Comparison of ENCODE assay signal across 12 mouse cellular contexts in the genomic region with DNA sequence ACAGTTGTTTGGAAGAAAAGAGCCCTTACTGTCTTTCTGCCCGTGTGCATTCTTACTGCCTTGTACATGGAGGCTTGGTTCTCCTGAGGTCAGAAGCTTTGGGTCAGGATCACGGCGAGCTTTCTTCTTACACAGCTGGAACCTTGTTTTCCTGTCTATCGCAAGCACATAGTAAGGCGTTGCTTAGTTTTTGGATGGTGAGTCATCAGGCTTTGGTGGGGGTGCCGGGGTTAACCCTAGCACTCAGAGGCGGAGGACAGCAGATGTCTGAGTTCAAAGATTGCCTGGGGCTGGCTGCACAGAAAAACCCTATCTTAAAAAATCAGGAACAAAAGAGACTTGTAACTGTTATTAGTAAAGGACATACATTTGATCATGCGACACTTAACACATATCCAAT. TPM values are rescaled to one million over a fixed set of nuclear protein-coding genes. Genes with fewer than 3 reads are reported as not detected.
DNase-seq lines count a peak whose midpoint lies in the region; ATAC-seq and TF ChIP-seq lines count a peak whose summit lies in the region.
"Had no signal": no experiment of that assay in that cellular context is flagged by ENCODE, and none has a peak within 500 bp of the region (broad histone marks: within the 10 kb centered on the region; RNA-seq: fewer than 3 reads in every experiment).

No protein-coding gene starts in this region.

- peak; percentile 62 for DNase-seq in adrenal gland, adult 2 months
- DNase-seq in adrenal gland, postnatal 4 days (ENCODE audit: low spot score in 2 of 2): no peak
- peak; percentile 21 for DNase-seq in lung, postnatal 10 days
- no peak for DNase-seq in lung, adult 2 months
- DNase-seq in MEL (ENCODE audit: low read depth, low spot score): peak; percentile 21
- DNase-seq in ovary, postnatal 10 days (ENCODE audit: low spot score): no peak
- DNase-seq in kidney, postnatal 25 days: no peak
- DNase-seq: B cell, adult 2 months; cerebellum, postnatal 25 days had no signal

- 0 out of 2 replicates have a peak, but pooled peaks cover 2% of the 10 kb centered on the region for H3K4me1 ChIP-seq in lung, adult 2 months (ENCODE audit: control insufficient read depth, insufficient read depth, low read length)
- H3K4me1 ChIP-seq in MEL (ENCODE audit: control insufficient read depth in 1 of 2, insufficient read depth in 2 of 2, low read length in 2 of 2): peaks cover 9 to 10% of the 10 kb centered on the region in 2 experiments; a peak in 3 of 4 replicates
- peaks cover 14% of the 10 kb centered on the region; the same call in 1 of the 2 replicates for H3K4me1 ChIP-seq in forebrain, embryonic 16.5 days (replicated peaks; ENCODE audit: control insufficient read depth, insufficient read depth, low read length)

- TF ChIP-seq POLR2A in lung, adult 2 months (IDR thresholded peaks at IDR 0.05; ENCODE audit: borderline replicate concordance, extremely low read depth, low read depth, low read length): no peak
- TF ChIP-seq POLR2A in MEL (IDR thresholded peaks at IDR 0.05; ENCODE audit: control insufficient read depth in 1 of 2, insufficient read depth in 1 of 2, low read depth in 1 of 2, low read length in 2 of 2, poor library complexity in 1 of 2): no peak

- H3K4me2 ChIP-seq in forebrain, embryonic 16.5 days (ENCODE audit: low read length): no peak overlapping the region
- H3K4me2 ChIP-seq: embryonic facial prominence, embryonic 15.5 days had no signal

- no peak for TF ChIP-seq EP300 in MEL (IDR thresholded peaks at IDR 0.05; ENCODE audit: low read depth in 1 of 2, low read length in 2 of 2)

- no peak overlapping the region for H3K27ac ChIP-seq in MEL (ENCODE audit: control insufficient read depth, low read depth, low read length)
- peak overlapping the region; percentile 83 for H3K27ac ChIP-seq in forebrain, embryonic 16.5 days (ENCODE audit: low read length)

- no peaks in the 10 kb centered on the region for H3K9me3 ChIP-seq in MEL (replicated peaks; ENCODE audit: insufficient read depth, low read length)
- no peaks in the 10 kb centered on the region for H3K9me3 ChIP-seq in forebrain, embryonic 16.5 days (ENCODE audit: control insufficient read depth, low read length)
- H3K9me3 ChIP-seq: embryonic facial prominence, embryonic 15.5 days had no signal

- H3K36me3 ChIP-seq in MEL (ENCODE audit: control insufficient read depth in 1 of 2, insufficient read depth in 2 of 2, low read length in 2 of 2): peaks cover 14 to 24% of the 10 kb centered on the region in 2 experiments
- H3K36me3 ChIP-seq in forebrain, embryonic 16.5 days (ENCODE audit: control insufficient read depth, insufficient read depth): 0 out of 2 replicates have a peak, but pooled peaks cover 5% of the 10 kb centered on the region

- H3K79me2 ChIP-seq in MEL (ENCODE audit: control insufficient read depth, insufficient read depth, low read length, poor library complexity): peaks cover 1% of the 10 kb centered on the region; the same call in 1 of the 2 replicates

- no peak for TF ChIP-seq CTCF in lung, adult 2 months (IDR thresholded peaks at IDR 0.05; ENCODE audit: insufficient read depth, low read length)
- no peak for TF ChIP-seq CTCF in MEL (IDR thresholded peaks at IDR 0.05 in 2 of 3, conservative IDR thresholded peaks at IDR 0.05 in 1 of 3; ENCODE audit: control insufficient read depth in 1 of 3, insufficient read depth in 1 of 3, low read depth in 2 of 3, low read length in 3 of 3, poor library complexity in 1 of 3, severe bottlenecking in 1 of 3)

- no peak for ATAC-seq in forebrain, embryonic 16.5 days
- ATAC-seq: hindbrain, embryonic 16.5 days had no signal

- H3K9ac ChIP-seq in MEL (ENCODE audit: control insufficient read depth, low read depth, low read length, poor library complexity, severe bottlenecking): no peak overlapping the region
- H3K9ac ChIP-seq in forebrain, embryonic 16.5 days (replicated peaks; ENCODE audit: low read depth, low read length): no peak overlapping the region
- H3K9ac ChIP-seq: embryonic facial prominence, embryonic 15.5 days had no signal

- 75% methylated on average over 8 of the region's 8 CpGs for WGBS in lung, adult 2 months
- 69% methylated on average over 8 of the region's 8 CpGs for WGBS in forebrain, embryonic 16.5 days

- H3K4me3 ChIP-seq in lung, adult 2 months (replicated peaks; ENCODE audit: extremely low read depth, low read depth, low read length): no peak overlapping the region
- no peak overlapping the region for H3K4me3 ChIP-seq in MEL (ENCODE audit: control insufficient read depth in 1 of 2, insufficient read depth in 1 of 2, low read depth in 2 of 2, low read length in 2 of 2)
- H3K4me3 ChIP-seq in forebrain, embryonic 16.5 days (replicated peaks; ENCODE audit: low read length): no peak overlapping the region
- H3K4me3 ChIP-seq: embryonic facial prominence, embryonic 15.5 days had no signal

- no peaks in the 10 kb centered on the region for H3K27me3 ChIP-seq in MEL (ENCODE audit: control insufficient read depth in 1 of 2, insufficient read depth in 2 of 2, low read length in 2 of 2)
- H3K27me3 ChIP-seq in forebrain, embryonic 16.5 days (replicated peaks; ENCODE audit: control insufficient read depth, insufficient read depth, low read length): no peaks in the 10 kb centered on the region
- H3K27me3 ChIP-seq: embryonic facial prominence, embryonic 15.5 days had no signal

- no peak for TF ChIP-seq RAD21 in MEL (IDR thresholded peaks at IDR 0.05; ENCODE audit: low read depth, low read length)

TF ChIP-seq in MEL, 35 proteins besides CTCF, POLR2A, EP300 and RAD21:
- TF ChIP-seq ZKSCAN1 (IDR thresholded peaks at IDR 0.05; ENCODE audit: low read depth, low read length) (no peak), TBP (IDR thresholded peaks at IDR 0.05; ENCODE audit: low read depth, low read length) (no peak), RCOR1 (IDR thresholded peaks at IDR 0.05; ENCODE audit: low read depth, low read length) (no peak), SIN3A (IDR thresholded peaks at IDR 0.05; ENCODE audit: low read length) (no peak), ZNF384 (IDR thresholded peaks at IDR 0.05; ENCODE audit: low read depth, low read length) (no peak), ELF1 (IDR thresholded peaks at IDR 0.05; ENCODE audit: low read depth, low read length) (no peak), JUND (IDR thresholded peaks at IDR 0.05; ENCODE audit: low read depth, low read length) (no peak)

RNA-seq across cellular contexts. Expression of a gene that starts 13.5 kb away (rescaled TPM):
- total RNA-seq in adrenal gland, adult 2 months (2021): 100 to 1,000 TPM; 146 to 317 TPM
- polyA plus RNA-seq in adrenal gland, adult 2 months (2012; rRNA removed): 26.4 and 29.9 TPM in 2 replicates
- total RNA-seq in adrenal gland, postnatal 4 days (2021): 10 to 100 TPM; 50.1 to 55.6 TPM
- 12.0 and 12.8 TPM in 2 replicates for polyA plus RNA-seq in lung, adult 2 months (2012; rRNA removed)
- 201 and 211 TPM in 2 replicates for total RNA-seq in MEL (2012; rRNA removed)
- polyA plus RNA-seq in MEL (2012; ENCODE audit: insufficient read depth in 1 of 2, insufficient read length in 2 of 2, low read depth in 1 of 2, low replicate concordance in 2 of 2, missing spikeins in 1 of 2): 100 to 1,000 TPM in 1 of 2 experiments, not detected in 1; 197 TPM
- polyA plus RNA-seq in forebrain, embryonic 16.5 days (2015; fragmentation: Nextera tagmentation; extraction: Ambion mirVana): 244 and 261 TPM in 2 replicates

RNA-seq across cellular contexts. Expression of a gene that starts 18.2 kb away (rescaled TPM):
- total RNA-seq in adrenal gland, adult 2 months (2021): 100 to 1,000 TPM; 199 to 205 TPM
- 113 and 119 TPM in 2 replicates for polyA plus RNA-seq in adrenal gland, adult 2 months (2012; rRNA removed)
- 100 to 1,000 TPM; 184 to 192 TPM for total RNA-seq in adrenal gland, postnatal 4 days (2021)
- polyA plus RNA-seq in lung, adult 2 months (2012; rRNA removed): 64.5 and 79.6 TPM in 2 replicates
- 114 and 135 TPM in 2 replicates for total RNA-seq in MEL (2012; rRNA removed)
- polyA plus RNA-seq in MEL (2012; ENCODE audit: insufficient read depth in 1 of 2, insufficient read length in 2 of 2, low read depth in 1 of 2, low replicate concordance in 2 of 2, missing spikeins in 1 of 2): 100 to 1,000 TPM in 1 of 2 experiments, not detected in 1; 133 TPM
- polyA plus RNA-seq in forebrain, embryonic 16.5 days (2015; fragmentation: Nextera tagmentation; extraction: Ambion mirVana): 224 and 244 TPM in 2 replicates

RNA-seq across cellular contexts. Expression of a gene that starts 33.4 kb away (rescaled TPM):
- 100 to 1,000 TPM in 1 of 2 experiments, 10 to 100 TPM in 1; 85.9 to 147 TPM for total RNA-seq in adrenal gland, adult 2 months (2021)
- 548 and 593 TPM in 2 replicates for polyA plus RNA-seq in adrenal gland, adult 2 months (2012; rRNA removed)
- total RNA-seq in adrenal gland, postnatal 4 days (2021): 10 to 100 TPM; 67.6 to 68.2 TPM
- polyA plus RNA-seq in lung, adult 2 months (2012; rRNA removed): 50.2 and 69.7 TPM in 2 replicates
- total RNA-seq in MEL (2012; rRNA removed): 59.8 and 72.7 TPM in 2 replicates
- 100 to 1,000 TPM in 1 of 2 experiments, not detected in 1; 119 TPM for polyA plus RNA-seq in MEL (2012; ENCODE audit: insufficient read depth in 1 of 2, insufficient read length in 2 of 2, low read depth in 1 of 2, low replicate concordance in 2 of 2, missing spikeins in 1 of 2)
- polyA plus RNA-seq in forebrain, embryonic 16.5 days (2015; fragmentation: Nextera tagmentation; extraction: Ambion mirVana): 20.2 and 22.4 TPM in 2 replicates

RNA-seq across cellular contexts. Expression of a gene that starts 53.2 kb away (rescaled TPM):
- 100 to 1,000 TPM; 226 to 406 TPM for total RNA-seq in adrenal gland, adult 2 months (2021)
- polyA plus RNA-seq in adrenal gland, adult 2 months (2012; rRNA removed): 209 and 255 TPM in 2 replicates
- total RNA-seq in adrenal gland, postnatal 4 days (2021): 100 to 1,000 TPM; 229 to 261 TPM
- 19.3 and 22.1 TPM in 2 replicates for polyA plus RNA-seq in lung, adult 2 months (2012; rRNA removed)
- 13.2 and 13.4 TPM in 2 replicates for total RNA-seq in MEL (2012; rRNA removed)
- 10 to 100 TPM in 1 of 2 experiments, not detected in 1; 17.7 TPM for polyA plus RNA-seq in MEL (2012; ENCODE audit: insufficient read depth in 1 of 2, insufficient read length in 2 of 2, low read depth in 1 of 2, low replicate concordance in 2 of 2, missing spikeins in 1 of 2)
- polyA plus RNA-seq in forebrain, embryonic 16.5 days (2015; fragmentation: Nextera tagmentation; extraction: Ambion mirVana): 5.6 and 7.6 TPM in 2 replicates

Comparison
In these comparisons a context has a peak if more than half of its experiments do, and no peak if none do; other contexts are left out.
1. DNase-seq: peak in adrenal gland, adult 2 months (single experiment), lung, postnatal 10 days (single experiment) and MEL (single experiment); none in adrenal gland, postnatal 4 days (0 of 2), lung, adult 2 months (single experiment), ovary, postnatal 10 days (single experiment) and kidney, postnatal 25 days (0 of 2).